15 mouse cellular contexts compared by ENCODE assay signal in the genomic region with DNA sequence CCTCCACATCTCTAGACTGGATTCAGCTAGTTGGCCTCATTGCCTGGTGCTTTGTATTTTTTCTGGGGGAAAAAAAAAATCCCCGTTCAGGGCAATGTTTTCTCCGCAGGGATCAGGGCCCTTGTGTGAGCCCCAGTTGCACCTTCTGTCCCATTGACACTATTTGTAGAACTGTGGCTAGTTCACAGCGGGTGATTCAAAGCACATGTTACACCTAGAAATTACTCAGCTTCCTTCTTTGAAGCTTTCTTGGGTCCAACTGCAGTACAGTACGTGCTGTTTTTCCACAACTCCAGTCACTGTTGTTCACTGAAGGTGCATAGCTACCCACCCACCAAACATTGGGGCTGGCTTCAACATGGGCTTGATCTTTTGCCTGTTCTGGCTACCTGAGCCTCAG. TPM values are rescaled to one million over a fixed set of nuclear protein-coding genes. Genes with fewer than 3 reads are reported as not detected.
"Had no signal": no experiment of that assay in that cellular context is flagged by ENCODE, and none has a peak within 500 bp of the region (broad histone marks: within the 10 kb centered on the region; RNA-seq: fewer than 3 reads in every experiment).

No protein-coding gene starts in this region.

- DNase-seq: lung, adult 18-20 months; lung, embryonic 14.5 days; lung, postnatal 10 days; lung, postnatal 4 days; midbrain, embryonic 14.5 days; retina, postnatal 1 day; right cerebral cortex, adult 18-20 months; right cerebral cortex, postnatal 25 days; right cerebral cortex, postnatal 4 days; spleen, adult 18-20 months; thymus, adult 18-20 months; thymus, postnatal 14 days; thymus, postnatal 36 days had no signal

RNA-seq across cellular contexts. Expression of gene Cfap161, which starts 9.1 kb away (rescaled TPM):
- total RNA-seq: megakaryocyte, adult 5-6 weeks; megakaryocyte-erythroid progenitor cell, adult 5-6 weeks had no signal
